Mouse (Mus musculus) spleen, adult 18-20 months (tissue): ENCODE results near the gene Ankmy1.

Source experiments
- DNase-seq, 2 experiments: peaks; one replicate each; pipeline ENCODE4 v3.0.0; 2022; ENCODE audit warnings: mixed read lengths in 2 of 2

Ankmy1 gene

GRCm38 (mm10) chr1:92902786-92903185 is at the start of gene Ankmy1:
Gene Ankmy1 (minus strand): TSS chr1:92902906.
- DNase-seq: no peak

- DNase-seq: no peak
Observed at GRCm38 (mm10) chr1:92950607-92951006, 47.9 kb upstream of the Ankmy1 start, which contains the start of gene Gpr35. Gene Gpr35 (plus strand): TSS chr1:92950865.

- DNase-seq: no peak
Observed at GRCm38 (mm10) chr1:92949426-92949825, 46.7 kb upstream of the Ankmy1 start.

GRCm38 (mm10) chr1:92947966-92948365 is 45.3 kb upstream of the Ankmy1 start:
- DNase-seq: no peak

- no peak for DNase-seq
Observed at GRCm38 (mm10) chr1:92943219-92943989, 40.7 kb upstream of the Ankmy1 start.

GRCm38 (mm10) chr1:92939746-92940145 is 37.0 kb upstream of the Ankmy1 start:
- DNase-seq: no peak

- no peak for DNase-seq
Observed at GRCm38 (mm10) chr1:92937797-92938196, 35.1 kb upstream of the Ankmy1 start.

GRCm38 (mm10) chr1:92936467-92936866 is 33.8 kb upstream of the Ankmy1 start:
- no peak for DNase-seq

GRCm38 (mm10) chr1:92935977-92936376 is 33.3 kb upstream of the Ankmy1 start:
- no peak for DNase-seq

- no peak for DNase-seq
Observed at GRCm38 (mm10) chr1:92935054-92935962, 32.6 kb upstream of the Ankmy1 start.

- DNase-seq: peak; percentile 83 to 85
Observed at GRCm38 (mm10) chr1:92934182-92934827, 31.6 kb upstream of the Ankmy1 start, which contains the start of gene Capn10. Gene Capn10 (plus strand): TSS chr1:92934376.

- DNase-seq: peak in 1 of 2 experiments; percentile 1
Observed at GRCm38 (mm10) chr1:92933611-92934010, 30.9 kb upstream of the Ankmy1 start.

- no peak for DNase-seq
Observed at GRCm38 (mm10) chr1:92930171-92930706, 27.5 kb upstream of the Ankmy1 start.

- DNase-seq: no peak
Observed at GRCm38 (mm10) chr1:92921496-92921895, 18.8 kb upstream of the Ankmy1 start.

- no peak for DNase-seq
Observed at GRCm38 (mm10) chr1:92920474-92921200, 17.9 kb upstream of the Ankmy1 start.

GRCm38 (mm10) chr1:92919775-92920174 is 17.1 kb upstream of the Ankmy1 start:
- no peak for DNase-seq

GRCm38 (mm10) chr1:92919151-92919550 is 16.4 kb upstream of the Ankmy1 start:
- no peak for DNase-seq

GRCm38 (mm10) chr1:92916725-92917124 is 14.0 kb upstream of the Ankmy1 start:
- DNase-seq: no peak

- no peak for DNase-seq
Observed at GRCm38 (mm10) chr1:92914993-92915392, 12.3 kb upstream of the Ankmy1 start.

- DNase-seq: no peak
Observed at GRCm38 (mm10) chr1:92914239-92914638, 11.5 kb upstream of the Ankmy1 start.

- DNase-seq: no peak
Observed at GRCm38 (mm10) chr1:92912286-92912685, 9.6 kb upstream of the Ankmy1 start.

- no peak for DNase-seq
Observed at GRCm38 (mm10) chr1:92911721-92912138, 9.0 kb upstream of the Ankmy1 start.
